In genomic region chr7:112919845-112920244, GRCm38 (mm10) we compare ENCODE assay signal across 8 mouse cellular contexts. TPM values are rescaled to one million over a fixed set of nuclear protein-coding genes. Genes with fewer than 3 reads are reported as not detected.
DNase-seq lines count a peak whose midpoint lies in the region; ATAC-seq and TF ChIP-seq lines count a peak whose summit lies in the region.

No protein-coding gene starts in this region.

- DNase-seq in midbrain, embryonic 11.5 days (ENCODE audit: low spot score, missing footprints), result no peak
- DNase-seq in adrenal gland, adult 18-20 months (ENCODE audit: low spot score in 2 of 2), result peak; percentile 39 to 54
- DNase-seq in heart, postnatal 14 days, result peak; percentile 52 to 75
- peak; percentile 23 to 43 for DNase-seq in left cerebral cortex, postnatal 36 days (ENCODE audit: low spot score in 2 of 2)
- DNase-seq in retina, adult 2 months (ENCODE audit: low read depth, low spot score), result peak; percentile 28

- H3K36me3 ChIP-seq in midbrain, embryonic 13.5 days, result no peaks in the 10 kb centered on the region
- no peaks in the 10 kb centered on the region for H3K36me3 ChIP-seq in midbrain, embryonic 11.5 days (ENCODE audit: control insufficient read depth, insufficient read depth, low read length)

- H3K27ac ChIP-seq in midbrain, embryonic 13.5 days, result no peak overlapping the region
- H3K27ac ChIP-seq in midbrain, embryonic 11.5 days (ENCODE audit: low read depth, low read length), result no peak overlapping the region
- no peak overlapping the region for H3K27ac ChIP-seq in cortical plate, adult 2 months (ENCODE audit: insufficient read depth, low read length)

- 0 out of 2 replicates have a peak, but pooled peaks have one; percentile 53 for ATAC-seq in midbrain, embryonic 13.5 days
- no peak for ATAC-seq in midbrain, embryonic 11.5 days (ENCODE audit: low FRiP score)
- no peak for ATAC-seq in erythroblast, adult 5-6 weeks (replicated peaks; ENCODE audit: low FRiP score, poor library complexity, severe bottlenecking)

- H3K9me3 ChIP-seq in midbrain, embryonic 13.5 days, result no peaks in the 10 kb centered on the region
- H3K9me3 ChIP-seq in midbrain, embryonic 11.5 days (ENCODE audit: control insufficient read depth, low read length), result no peaks in the 10 kb centered on the region

- H3K27me3 ChIP-seq in midbrain, embryonic 13.5 days, result 0 out of 2 replicates have a peak, but pooled peaks cover 4% of the 10 kb centered on the region
- H3K27me3 ChIP-seq in midbrain, embryonic 11.5 days (ENCODE audit: control insufficient read depth, insufficient read depth, low read length), result no peaks in the 10 kb centered on the region

- no peak overlapping the region for H3K4me3 ChIP-seq in midbrain, embryonic 13.5 days (replicated peaks)
- no peak overlapping the region for H3K4me3 ChIP-seq in midbrain, embryonic 11.5 days (ENCODE audit: low read depth, low read length)
- H3K4me3 ChIP-seq in cortical plate, adult 2 months (ENCODE audit: insufficient read depth, low read length), result no peak overlapping the region

- TF ChIP-seq CTCF in cortical plate, adult 2 months (IDR thresholded peaks at IDR 0.05; ENCODE audit: extremely low read depth, insufficient read depth, low read length), result peak; percentile 78

- 2% methylated on average over 4 of the region's 4 CpGs for WGBS in midbrain, embryonic 13.5 days
- WGBS in midbrain, embryonic 11.5 days, result 2% methylated on average over 4 of the region's 4 CpGs

- H3K4me2 ChIP-seq in midbrain, embryonic 13.5 days (replicated peaks), result no peak overlapping the region
- H3K4me2 ChIP-seq in midbrain, embryonic 11.5 days, result no peak overlapping the region

- no peak for TF ChIP-seq POLR2A in cortical plate, adult 2 months (IDR thresholded peaks at IDR 0.05; ENCODE audit: extremely low read depth, insufficient read depth, low read length)

- H3K9ac ChIP-seq in midbrain, embryonic 13.5 days (replicated peaks), result no peak overlapping the region
- H3K9ac ChIP-seq in midbrain, embryonic 11.5 days (ENCODE audit: low read length), result no peak overlapping the region

- intact Hi-C loops in heart, postnatal 14 days (cut with DNase I), result loop anchor here (1.0 to 5.0 kb wide), 3 partner anchors 212 to 342 kb away; no protein-coding TSS in a partner anchor
- intact Hi-C loops in left cerebral cortex, postnatal 36 days (cut with DNase I), result loop anchor here (1.0 to 10.0 kb wide), 3 partner anchors 212 to 391 kb away; no protein-coding TSS in a partner anchor

- peaks cover 33% of the 10 kb centered on the region for H3K4me1 ChIP-seq in midbrain, embryonic 13.5 days (replicated peaks)
- H3K4me1 ChIP-seq in midbrain, embryonic 11.5 days (ENCODE audit: control insufficient read depth, insufficient read depth, low read length), result peaks cover 19% of the 10 kb centered on the region
- H3K4me1 ChIP-seq in cortical plate, adult 2 months (ENCODE audit: control insufficient read depth, insufficient read depth, low read length), result 0 out of 2 replicates have a peak, but pooled peaks cover 2% of the 10 kb centered on the region

RNA-seq across cellular contexts. Expression of gene Rassf10, which starts 33.9 kb away (rescaled TPM):
- 1.9 and 2.4 TPM in 2 replicates for polyA plus RNA-seq in midbrain, embryonic 13.5 days (2015; fragmentation: Nextera tagmentation; extraction: Ambion mirVana)
- 0.28 and 0.30 TPM in 2 replicates for polyA plus RNA-seq in midbrain, embryonic 11.5 days (2014; fragmentation: Nextera tagmentation; extraction: Ambion mirVana)
- total RNA-seq in adrenal gland, adult 18-20 months (2021), result 1 to 10 TPM in 1 of 2 experiments, under 1 TPM in 1; 0.61 to 4.0 TPM
- polyA plus RNA-seq in cortical plate, adult 2 months (2012; rRNA removed), result 1.3 TPM in 2 replicates
- 1 to 10 TPM; 1.3 to 1.8 TPM for total RNA-seq in heart, postnatal 14 days (2021)
- total RNA-seq in left cerebral cortex, postnatal 36 days (2021), result 1 to 10 TPM; 1.0 to 1.4 TPM
- total RNA-seq in erythroblast, adult 5-6 weeks (2015; ENCODE audit: low replicate concordance), result not detected in 2 replicates
- total RNA-seq in erythroblast, adult 5-6 weeks (2017; ENCODE audit: low replicate concordance), result not detected in 2 replicates
